Mouse (Mus musculus) neural tube, embryonic 11.5 days (tissue): ENCODE measurements around the gene Olfr982. TPM values are rescaled to one million over a fixed set of nuclear protein-coding genes. Genes with fewer than 3 reads are reported as not detected.

Source experiments
- ATAC-seq: fragments of 200-750 bp; cut with Nextera tagmentation; 2 replicates; pipeline ENCODE4 v1.8.0; 2017; ENCODE audit warnings: moderate number of reproducible peaks, mild to moderate bottlenecking, moderate TSS enrichment, moderate library complexity; ENCODE audit not compliant: insufficient read depth, low FRiP score, low TSS enrichment
- DNase-seq: peaks from one replicate; pipeline ENCODE4 v3.0.0-alpha.2; 2015; ENCODE audit warnings: low spot score
- H3K27ac ChIP-seq: fragments of 300-500 bp; sonication (generic); 2 replicates; pipeline ENCODE4 v1.5.1; 2014; ENCODE audit warnings: low read depth, mild to moderate bottlenecking, low read length
- H3K27me3 ChIP-seq: fragments of 300-500 bp; sonication (generic); 2 replicates; pipeline ENCODE4 v1.6.1; 2014; ENCODE audit warnings: mild to moderate bottlenecking, low read length, mixed read lengths; ENCODE audit not compliant: control insufficient read depth, insufficient read depth
- H3K36me3 ChIP-seq: fragments of 300-500 bp; sonication (generic); 2 replicates; pipeline ENCODE4 v1.6.1; 2014; ENCODE audit warnings: mild to moderate bottlenecking, low read length, moderate library complexity, mixed read lengths; ENCODE audit not compliant: control insufficient read depth, insufficient read depth
- H3K4me1 ChIP-seq: fragments of 300-500 bp; sonication (generic); 2 replicates; pipeline ENCODE4 v1.6.1; 2014; ENCODE audit warnings: low read length, mixed read lengths; ENCODE audit not compliant: control insufficient read depth, insufficient read depth
- H3K4me2 ChIP-seq: fragments of 300-500 bp; sonication (generic); 2 replicates; pipeline ENCODE4 v1.6.1; 2014; ENCODE audit warnings: low read depth, mild to moderate bottlenecking, moderate library complexity
- H3K4me3 ChIP-seq: fragments of 300-500 bp; sonication (generic); 2 replicates; pipeline ENCODE4 v1.5.1; 2014; ENCODE audit warnings: low read depth, low read length
- H3K9ac ChIP-seq: fragments of 300-500 bp; sonication (generic); 2 replicates; pipeline ENCODE4 v1.6.1; 2014; ENCODE audit warnings: mild to moderate bottlenecking, low read length
- H3K9me3 ChIP-seq: fragments of 300-500 bp; sonication (generic); 2 replicates; pipeline ENCODE4 v1.6.1; 2016; ENCODE audit warnings: low read length; ENCODE audit not compliant: control insufficient read depth
- WGBS: fragments of 180-500 bp; shearing (Covaris S2); extraction: QIAGEN DNeasy Blood & Tissue Kit; methylation state at CpG from one replicate; pipeline ENCODE4 v1.1.7; 2014; 5-methylcytosine and 5-hydroxymethylcytosine counted together
- polyA plus RNA-seq: library from polyadenylated mRNA; unstranded; fragments of >200 nt; fragmentation: Nextera tagmentation; extraction: Ambion mirVana; gene quantifications from 2 replicates; pipeline ENCODE4 v1.2.1, GENCODE M21; 2014

Gene Olfr982
- not detected in 2 replicates for polyA plus RNA-seq

- DNase-seq, result no peak
- no peak for ATAC-seq
- Histone ChIP-seq H3K4me2 (no peak within 1 kb of the TSS), H3K27me3 (no peaks in the 10 kb centered on the region), H3K4me1 (no peaks in the 10 kb centered on the region), H3K36me3 (no peaks in the 10 kb centered on the region), H3K9me3 (no peaks in the 10 kb centered on the region), H3K9ac (no peak within 1 kb of the TSS), H3K27ac (no peak within 1 kb of the TSS), H3K4me3 (no peak within 1 kb of the TSS)
- WGBS, result 88% methylated on average over 2 of the region's 2 CpGs
Measured at GRCm38 (mm10) chr9:40073529-40073928, at the start of gene Olfr982. Gene Olfr982, plus strand, starts transcription at chr9:40073829.

- H3K9me3 ChIP-seq, result no peaks in the 10 kb centered on the region
- H3K9ac ChIP-seq, result no peak overlapping the region
- H3K36me3 ChIP-seq, result no peaks in the 10 kb centered on the region
- H3K27ac ChIP-seq, result no peak overlapping the region
- WGBS, result 94% methylated on average over 19 of the region's 19 CpGs
- H3K4me3 ChIP-seq, result no peak overlapping the region
- no peaks in the 10 kb centered on the region for H3K4me1 ChIP-seq
- no peak for ATAC-seq
- DNase-seq, result no peak
- H3K4me2 ChIP-seq, result no peak overlapping the region
- H3K27me3 ChIP-seq, result no peaks in the 10 kb centered on the region
Measured at GRCm38 (mm10) chr9:40050138-40050537, 23.5 kb upstream of the Olfr982 start.

GRCm38 (mm10) chr9:40093495-40093894, 19.9 kb downstream of the Olfr982 start, which contains the start of gene Olfr983:
Gene Olfr983, minus strand, starts transcription at chr9:40093595.
- 84% methylated on average over 2 of the region's 2 CpGs for WGBS
- H3K9me3 ChIP-seq, result no peaks in the 10 kb centered on the region
- no peaks in the 10 kb centered on the region for H3K27me3 ChIP-seq
- H3K4me2 ChIP-seq, result no peak within 1 kb of the TSS
- no peak for DNase-seq
- H3K27ac ChIP-seq, result no peak within 1 kb of the TSS
- no peak within 1 kb of the TSS for H3K4me3 ChIP-seq
- ATAC-seq, result no peak
- H3K36me3 ChIP-seq, result no peaks in the 10 kb centered on the region
- H3K4me1 ChIP-seq, result no peaks in the 10 kb centered on the region
- no peak within 1 kb of the TSS for H3K9ac ChIP-seq

GRCm38 (mm10) chr9:40094769-40095168, 21.1 kb downstream of the Olfr982 start:
- H3K9me3 ChIP-seq, result no peaks in the 10 kb centered on the region

GRCm38 (mm10) chr9:40114106-40114505, 40.5 kb downstream of the Olfr982 start, which contains the start of gene Olfr984:
Gene Olfr984, minus strand, starts transcription at chr9:40114206.
- Histone ChIP-seq H3K4me1 (no peaks in the 10 kb centered on the region), H3K27ac (no peak within 1 kb of the TSS), H3K4me3 (no peak within 1 kb of the TSS), H3K27me3 (no peaks in the 10 kb centered on the region), H3K9me3 (no peaks in the 10 kb centered on the region), H3K9ac (no peak within 1 kb of the TSS), H3K4me2 (no peak within 1 kb of the TSS), H3K36me3 (no peaks in the 10 kb centered on the region)
- WGBS, result 93% methylated on average over 2 of the region's 2 CpGs
- DNase-seq (no peak), ATAC-seq (no peak)

More at GRCm38 (mm10) chr9:40094769-40095168, 21.1 kb downstream of the Olfr982 start:
- Histone ChIP-seq H3K4me2 (no peak overlapping the region), H3K27ac (no peak overlapping the region), H3K9ac (no peak overlapping the region), H3K36me3 (no peaks in the 10 kb centered on the region), H3K4me1 (no peaks in the 10 kb centered on the region), H3K27me3 (no peaks in the 10 kb centered on the region), H3K4me3 (no peak overlapping the region)
- DNase-seq (no peak), ATAC-seq (no peak)
- 56% methylated on average over 3 of the region's 3 CpGs for WGBS

GRCm38 (mm10) chr9:40116645-40117286, 43.1 kb downstream of the Olfr982 start:
- no peaks in the 10 kb centered on the region for H3K27me3 ChIP-seq
- H3K9ac ChIP-seq, result no peak overlapping the region
- H3K36me3 ChIP-seq, result no peaks in the 10 kb centered on the region
- H3K27ac ChIP-seq, result no peak overlapping the region
- ATAC-seq (no peak), DNase-seq (no peak)
- 68% methylated on average over 10 of the region's 10 CpGs for WGBS
- no peak overlapping the region for H3K4me2 ChIP-seq
- no peak overlapping the region for H3K4me3 ChIP-seq
- H3K9me3 ChIP-seq, result no peaks in the 10 kb centered on the region
- H3K4me1 ChIP-seq, result no peaks in the 10 kb centered on the region

- no peak for DNase-seq
- WGBS, result 85% methylated on average over 5 of the region's 5 CpGs
- no peaks in the 10 kb centered on the region for H3K4me1 ChIP-seq
- H3K27ac ChIP-seq, result no peak overlapping the region
- no peak for ATAC-seq
- H3K4me2 ChIP-seq, result no peak overlapping the region
- no peaks in the 10 kb centered on the region for H3K9me3 ChIP-seq
- H3K36me3 ChIP-seq, result no peaks in the 10 kb centered on the region
- H3K27me3 ChIP-seq, result no peaks in the 10 kb centered on the region
- no peak overlapping the region for H3K9ac ChIP-seq
- H3K4me3 ChIP-seq, result no peak overlapping the region
Measured at GRCm38 (mm10) chr9:40117287-40117659, 43.6 kb downstream of the Olfr982 start.

Other genes with a start within 250 kb of the Olfr982 start
- gene Olfr971, start 237.0 kb upstream of the Olfr982 start, polyA plus RNA-seq, result not detected in 2 replicates
- not detected in 2 replicates for gene Olfr972, start 207.4 kb upstream of the Olfr982 start, polyA plus RNA-seq
- not detected in 2 replicates for gene Olfr229, start 166.5 kb upstream of the Olfr982 start, polyA plus RNA-seq
- not detected in 2 replicates for gene Olfr974, start 136.3 kb upstream of the Olfr982 start, polyA plus RNA-seq
- gene Olfr975, start 121.8 kb upstream of the Olfr982 start, polyA plus RNA-seq, result not detected in 2 replicates
- gene Olfr976, start 112.7 kb upstream of the Olfr982 start, polyA plus RNA-seq, result not detected in 2 replicates
- gene Olfr978, start 81.7 kb upstream of the Olfr982 start, polyA plus RNA-seq, result not detected in 2 replicates
- gene Olfr979, start 70.4 kb upstream of the Olfr982 start, polyA plus RNA-seq, result not detected in 2 replicates
- not detected in 2 replicates for gene Olfr980, start 64.2 kb upstream of the Olfr982 start, polyA plus RNA-seq
- gene Olfr981, start 52.4 kb upstream of the Olfr982 start, polyA plus RNA-seq, result not detected in 2 replicates
- not detected in 2 replicates for gene Olfr983, start 19.8 kb downstream of the Olfr982 start, polyA plus RNA-seq
- gene Olfr984, start 40.4 kb downstream of the Olfr982 start, polyA plus RNA-seq, result not detected in 2 replicates
- gene Olfr985, start 56.4 kb downstream of the Olfr982 start, polyA plus RNA-seq, result not detected in 2 replicates
- not detected in 2 replicates for gene Tmem225, start 74.3 kb downstream of the Olfr982 start, polyA plus RNA-seq
- not detected in 2 replicates for gene Olfr986, start 107.1 kb downstream of the Olfr982 start, polyA plus RNA-seq
- gene Zfp202, start 118.5 kb downstream of the Olfr982 start, polyA plus RNA-seq, result 6.8 and 6.9 TPM in 2 replicates
- gene Scn3b, start 195.4 kb downstream of the Olfr982 start, polyA plus RNA-seq, result 29.6 and 37.1 TPM in 2 replicates